Mouse (Mus musculus) spleen, adult 18-20 months (tissue): ENCODE results near the gene Gm3532.
"Not testable (repeated sequence)": the region's sequence is repeated elsewhere in the genome, so short reads cannot be mapped to it uniquely, and the experiment has no call there.

ENCODE experiments used
- DNase-seq, 2 experiments: peaks; one replicate each; pipeline ENCODE4 v3.0.0; 2022; ENCODE audit warnings: mixed read lengths in 2 of 2

The Gm3532 gene

GRCm38 (mm10) chr14:5538196-5538595, at the start of gene Gm3532:
TSS of gene Gm3532 (plus strand) at chr14:5538496.
- not testable (repeated sequence) for DNase-seq

DNA sequence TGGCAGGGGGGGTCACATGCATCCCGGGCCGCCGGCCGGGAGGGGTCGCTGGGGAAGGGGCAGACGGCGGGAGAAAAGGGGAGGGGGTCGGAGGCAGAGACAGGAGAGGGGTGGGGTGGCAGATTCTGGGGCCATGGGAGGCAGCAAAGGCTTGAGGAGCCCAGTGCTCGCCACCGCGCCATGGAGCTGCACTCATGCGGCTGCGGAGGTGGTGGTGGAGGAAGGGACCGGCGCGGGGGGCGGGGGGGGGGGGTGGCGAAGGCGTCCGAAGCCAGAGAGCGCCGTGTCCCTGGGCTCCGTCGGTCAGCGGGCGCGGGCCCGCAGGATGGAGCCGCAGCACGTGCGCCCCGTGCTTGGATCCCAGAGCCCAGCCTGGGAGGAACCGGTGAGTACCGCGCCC, 36.9 kb upstream of the Gm3532 start, which contains the start of gene Gm3488:
Gm3488 (plus strand) TSS at position 301 of the 400 bp plus-strand sequence.
- not testable (repeated sequence) for DNase-seq
